Mouse (Mus musculus): ENCODE measurements around the gene Rest.

Gene Rest

GRCm38 (mm10) chr5:77266066-77266885 is 985 bp downstream of the Rest start:
- peak; percentile 82 for DNase-seq (ENCODE audit: low spot score)

DNA sequence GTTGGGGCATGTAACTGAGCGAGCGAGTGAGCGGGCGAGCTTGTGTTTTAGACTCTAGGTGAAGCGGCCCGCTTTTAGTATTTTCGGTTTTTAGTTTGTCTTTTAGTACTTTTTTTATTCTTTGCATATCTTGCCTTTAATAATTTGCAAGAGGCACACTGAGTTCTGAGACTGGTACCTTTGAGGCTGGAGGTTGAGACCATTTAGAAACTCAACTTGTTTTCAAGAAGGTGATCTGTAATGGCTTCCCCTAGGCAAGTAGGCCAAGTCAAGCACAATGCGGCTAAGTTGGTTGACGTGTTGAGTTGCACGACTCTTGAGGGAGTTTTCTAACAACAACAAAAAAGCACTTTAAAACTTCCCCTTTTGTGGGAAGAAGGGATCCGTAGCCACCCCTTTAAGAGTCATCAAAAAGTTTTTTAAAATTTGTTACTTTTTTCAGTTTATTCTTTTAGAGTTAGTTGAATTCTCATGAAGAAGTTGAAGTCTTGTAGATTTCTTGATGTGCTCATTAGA is 1.7 kb downstream of the Rest start:
- no peak for DNase-seq (ENCODE audit: low spot score)

DNA sequence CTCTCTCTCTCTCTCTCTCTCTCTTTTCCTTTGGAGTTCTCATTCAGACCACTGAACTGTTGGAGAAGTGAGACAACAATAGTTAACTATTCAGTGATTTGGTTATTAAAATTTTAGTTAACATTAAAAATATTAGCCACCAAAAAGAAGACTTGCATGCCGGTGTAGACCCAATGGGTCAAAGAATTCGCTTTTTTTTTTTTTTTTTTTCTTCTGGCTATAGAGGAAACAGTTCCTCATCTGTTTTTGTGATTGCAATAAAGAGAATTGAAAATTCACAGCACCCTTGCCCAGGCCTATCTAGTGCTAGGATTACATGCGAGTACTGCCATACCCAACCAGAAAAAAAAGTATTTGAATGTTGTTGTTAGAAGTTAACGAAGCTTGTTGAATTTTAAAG is 2.1 kb downstream of the Rest start:
- DNase-seq (ENCODE audit: low spot score), result no peak

DNA sequence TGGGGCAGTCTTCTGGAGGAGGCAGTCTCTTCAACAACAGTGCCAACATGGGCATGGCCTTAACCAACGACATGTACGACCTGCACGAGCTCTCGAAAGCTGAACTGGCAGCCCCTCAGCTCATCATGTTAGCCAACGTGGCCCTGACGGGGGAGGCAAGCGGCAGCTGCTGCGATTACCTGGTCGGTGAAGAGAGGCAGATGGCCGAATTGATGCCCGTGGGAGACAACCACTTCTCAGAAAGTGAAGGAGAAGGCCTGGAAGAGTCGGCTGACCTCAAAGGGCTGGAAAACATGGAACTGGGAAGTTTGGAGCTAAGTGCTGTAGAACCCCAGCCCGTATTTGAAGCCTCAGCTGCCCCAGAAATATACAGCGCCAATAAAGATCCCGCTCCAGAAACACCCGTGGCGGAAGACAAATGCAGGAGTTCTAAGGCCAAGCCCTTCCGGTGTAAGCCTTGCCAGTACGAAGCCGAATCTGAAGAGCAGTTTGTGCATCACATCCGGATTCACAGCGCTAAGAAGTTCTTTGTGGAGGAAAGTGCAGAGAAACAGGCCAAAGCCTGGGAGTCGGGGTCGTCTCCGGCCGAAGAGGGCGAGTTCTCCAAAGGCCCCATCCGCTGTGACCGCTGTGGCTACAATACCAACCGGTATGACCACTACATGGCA is 2.8 kb downstream of the Rest start:
- DNase-seq (ENCODE audit: low spot score), result no peak

DNA sequence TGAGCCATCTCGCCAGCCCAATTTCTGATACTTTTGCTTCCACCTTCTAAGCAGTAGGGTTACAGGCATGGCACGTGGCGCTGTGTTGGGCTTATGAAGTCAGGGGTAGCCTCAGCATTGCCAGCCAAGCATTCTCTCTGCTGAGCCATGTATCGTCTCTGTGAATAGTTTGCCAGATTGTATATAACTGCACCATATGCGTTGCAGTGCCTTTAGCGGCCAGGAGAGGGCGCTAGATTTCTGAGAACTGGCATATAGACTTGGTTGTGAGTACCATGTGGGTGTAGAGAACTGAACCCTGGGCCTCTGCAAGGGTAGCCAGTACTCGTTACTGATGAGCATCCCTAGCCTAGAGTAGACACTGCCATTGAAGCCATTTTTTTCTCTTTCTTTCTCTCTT is 4.1 kb downstream of the Rest start:
- no peak for DNase-seq (ENCODE audit: low spot score)

DNA sequence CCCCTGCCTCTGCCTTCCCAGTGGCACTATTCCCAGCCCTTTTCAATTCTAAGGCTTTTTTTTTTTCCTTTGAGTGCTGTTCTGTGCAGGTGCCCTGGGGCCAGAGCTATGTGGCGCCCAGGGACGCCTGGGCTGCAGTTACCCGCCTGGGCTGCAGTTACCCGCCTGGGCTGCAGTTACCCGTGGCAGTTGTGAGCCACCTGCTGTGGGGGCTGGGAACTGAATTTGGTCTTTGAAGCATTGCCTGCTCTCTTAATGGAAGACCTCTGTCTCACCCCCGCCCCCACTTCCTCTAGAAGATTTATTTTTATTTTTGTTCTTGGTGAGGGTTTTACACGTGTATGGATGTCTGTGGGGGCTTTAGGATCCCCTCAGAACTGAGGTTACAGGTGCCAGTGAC is 7.9 kb downstream of the Rest start:
- no peak for DNase-seq (ENCODE audit: low spot score)

- peak; percentile 56 for DNase-seq (ENCODE audit: low spot score)
Observed at GRCm38 (mm10) chr5:77275950-77276349, 10.7 kb downstream of the Rest start.

GRCm38 (mm10) chr5:77277204-77277603 is 11.9 kb downstream of the Rest start:
- DNase-seq (ENCODE audit: low spot score), result no peak

GRCm38 (mm10) chr5:77281518-77282174 is 16.4 kb downstream of the Rest start:
- no peak for DNase-seq (ENCODE audit: low spot score)

DNA sequence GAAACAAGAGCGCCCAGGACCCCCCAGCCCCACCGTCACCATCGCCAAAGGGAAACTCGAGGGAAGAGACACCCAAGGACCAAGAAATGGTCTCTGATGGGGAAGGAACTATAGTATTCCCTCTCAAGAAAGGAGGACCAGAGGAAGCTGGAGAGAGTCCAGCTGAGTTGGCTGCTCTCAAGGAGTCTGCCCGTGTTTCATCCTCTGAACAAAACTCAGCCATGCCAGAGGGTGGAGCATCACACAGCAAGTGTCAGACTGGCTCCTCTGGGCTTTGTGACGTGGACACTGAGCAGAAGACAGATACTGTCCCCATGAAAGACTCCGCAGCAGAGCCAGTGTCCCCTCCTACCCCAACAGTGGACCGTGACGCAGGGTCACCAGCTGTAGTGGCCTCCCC is 17.0 kb downstream of the Rest start:
- DNase-seq (ENCODE audit: low spot score), result no peak

DNA sequence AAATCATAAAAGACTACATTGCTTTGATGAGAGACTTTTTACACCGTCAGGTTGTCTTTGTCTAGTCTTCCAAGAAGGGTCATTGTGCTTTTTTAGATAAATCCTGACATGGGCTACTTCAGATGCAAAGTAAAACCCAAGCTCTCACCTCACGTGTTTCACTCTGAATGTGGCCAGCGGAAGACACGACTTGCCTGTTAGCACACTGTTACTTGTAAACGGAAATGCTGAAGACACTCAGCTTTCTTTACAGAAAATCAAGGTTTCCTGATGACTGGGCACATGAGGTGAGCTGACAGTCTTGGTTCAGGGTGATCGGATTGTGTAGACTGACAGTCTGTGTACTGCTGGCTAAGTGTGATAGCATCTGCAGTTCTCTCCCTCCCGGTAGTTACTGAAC is 20.4 kb downstream of the Rest start:
- no peak for DNase-seq (ENCODE audit: low spot score)

GRCm38 (mm10) chr5:77286904-77287303 is 21.6 kb downstream of the Rest start:
- DNase-seq (ENCODE audit: low spot score), result no peak

DNA sequence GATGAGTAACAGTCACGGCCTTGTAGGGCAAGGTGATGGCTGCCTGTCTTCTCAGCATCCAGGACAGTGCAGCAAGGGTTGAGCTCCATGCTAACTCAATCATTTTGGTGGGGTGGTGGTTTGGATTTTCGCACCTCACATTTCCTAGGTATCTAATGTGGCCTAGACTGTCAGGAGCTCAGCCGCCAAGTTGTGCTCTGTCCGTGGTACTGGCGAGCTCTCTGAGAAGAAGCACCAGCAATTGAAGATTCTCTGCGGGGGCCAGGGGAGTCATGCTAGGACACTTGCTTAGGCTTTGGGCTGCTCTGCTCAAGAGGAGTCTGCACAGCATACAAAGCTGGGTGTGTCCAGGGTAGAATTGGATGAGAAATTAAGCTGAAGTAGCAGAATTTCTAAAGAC is 22.6 kb downstream of the Rest start:
- DNase-seq (ENCODE audit: low spot score), result no peak

- DNase-seq (ENCODE audit: low spot score), result no peak
Observed at GRCm38 (mm10) chr5:77289686-77290085, 24.4 kb downstream of the Rest start.

DNA sequence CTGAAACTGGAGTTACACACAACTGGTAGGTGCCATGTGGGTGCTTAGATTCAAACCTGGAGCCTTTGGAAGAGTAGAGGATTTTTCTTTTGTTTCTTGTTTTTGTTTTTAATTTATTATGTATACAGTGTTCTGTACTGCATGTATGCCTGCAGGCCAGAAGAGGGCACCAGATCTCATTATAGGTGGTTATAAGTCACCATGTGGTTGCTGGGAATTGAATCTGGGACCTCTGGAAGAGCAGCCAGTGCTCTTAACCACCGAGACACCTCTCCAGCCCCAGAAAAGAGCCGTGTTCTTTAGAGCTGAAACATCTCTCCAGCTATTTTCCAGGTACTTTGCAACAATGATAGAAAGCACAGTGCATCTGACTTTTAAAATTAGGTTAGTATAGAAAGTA is 25.3 kb downstream of the Rest start:
- DNase-seq (ENCODE audit: low spot score), result no peak

DNA sequence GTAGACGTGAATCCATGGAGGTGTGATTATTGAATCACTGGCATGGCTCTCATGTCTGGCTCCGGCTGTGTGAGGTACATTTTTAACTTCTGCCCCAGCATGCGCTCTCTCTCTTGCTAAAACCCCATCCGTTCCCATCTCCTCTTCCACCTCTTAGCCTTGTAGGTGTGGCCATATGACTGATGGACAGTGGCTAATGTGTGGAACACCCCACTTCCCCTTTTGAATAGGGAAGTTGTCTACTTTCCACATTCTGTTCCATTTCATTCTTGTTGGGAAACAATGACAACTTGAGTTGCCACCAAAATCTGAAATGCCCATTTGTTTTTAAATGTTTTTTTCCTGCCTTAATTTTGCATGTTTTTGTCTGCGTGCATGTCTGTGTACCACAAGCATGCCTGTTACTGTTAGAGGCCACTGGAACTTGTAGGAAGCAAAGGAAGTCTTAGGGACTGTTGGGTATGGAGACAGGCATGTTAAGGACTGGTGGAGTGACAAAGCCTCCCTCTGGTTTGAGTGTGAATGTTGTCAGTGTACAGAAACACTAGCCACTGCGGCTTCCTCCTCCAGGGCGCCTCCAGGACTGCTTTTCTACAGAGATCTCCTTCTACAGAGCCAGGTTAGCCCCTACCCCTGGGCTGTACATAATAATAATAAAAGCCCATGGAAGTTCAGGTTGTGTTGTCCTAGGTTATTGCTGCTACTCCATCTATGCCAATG is 27.7 kb downstream of the Rest start:
- DNase-seq (ENCODE audit: low spot score), result no peak

GRCm38 (mm10) chr5:77299486-77299885 is 34.2 kb downstream of the Rest start:
- no peak for DNase-seq (ENCODE audit: low spot score)

- DNase-seq (ENCODE audit: low spot score), result no peak
Observed at GRCm38 (mm10) chr5:77301296-77301903, 36.1 kb downstream of the Rest start.

DNA sequence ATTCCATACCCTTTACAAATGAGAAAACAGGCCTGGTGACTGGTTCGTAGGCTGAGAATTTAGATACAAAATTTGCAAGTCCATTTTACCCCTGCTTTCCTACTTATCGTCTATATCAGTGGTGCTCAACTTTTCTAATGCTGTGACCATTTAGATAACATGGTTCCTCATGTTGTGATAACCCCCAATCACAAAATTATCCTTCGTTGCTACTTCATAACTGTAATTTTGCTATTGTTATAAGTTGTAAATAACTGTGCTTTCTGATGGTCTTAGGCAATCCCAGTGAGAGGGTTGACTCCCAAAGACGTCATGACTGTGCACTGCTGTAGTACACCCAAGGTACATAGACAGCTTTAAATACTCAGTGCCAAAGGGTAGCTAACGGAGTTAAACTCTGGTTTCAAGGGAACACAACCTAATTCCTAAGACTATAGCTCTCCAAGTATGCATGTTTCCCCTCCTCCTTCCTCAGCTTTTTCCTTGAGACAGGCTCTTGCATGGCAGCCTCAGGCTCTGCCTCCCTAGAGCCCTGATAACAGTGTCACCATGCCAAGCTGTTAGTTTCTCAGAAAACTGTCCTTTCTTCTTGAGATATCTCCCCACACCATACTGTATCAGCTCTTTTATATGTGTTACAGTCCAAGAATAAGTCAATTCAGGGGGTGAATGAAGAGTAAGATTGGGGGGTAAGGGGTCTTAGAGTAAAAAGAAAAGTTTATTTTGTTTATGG is 42.7 kb downstream of the Rest start:
- no peak for DNase-seq (ENCODE audit: low spot score)

- DNase-seq (ENCODE audit: low spot score), result peak; percentile 54
Observed at GRCm38 (mm10) chr5:77309051-77309906, 44.0 kb downstream of the Rest start.

Data from testis, postnatal 10 days (tissue).